Mouse (Mus musculus) telencephalon, adult 2 months (tissue): Measurements from ENCODE around the gene Fbxo21.

Source experiments
- DNase-seq: peaks from one replicate; pipeline ENCODE4 v3.0.0-alpha.2; 2011; ENCODE audit warnings: low read depth, low spot score

Gene Fbxo21

GRCm38 (mm10) chr5:117976657-117977500 is at the start of gene Fbxo21:
Fbxo21 (plus strand) TSS chr5:117976730.
- DNase-seq, result peak; percentile 89

- no peak for DNase-seq
Measured at GRCm38 (mm10) chr5:117928553-117928952, 48.0 kb upstream of the Fbxo21 start.

DNA sequence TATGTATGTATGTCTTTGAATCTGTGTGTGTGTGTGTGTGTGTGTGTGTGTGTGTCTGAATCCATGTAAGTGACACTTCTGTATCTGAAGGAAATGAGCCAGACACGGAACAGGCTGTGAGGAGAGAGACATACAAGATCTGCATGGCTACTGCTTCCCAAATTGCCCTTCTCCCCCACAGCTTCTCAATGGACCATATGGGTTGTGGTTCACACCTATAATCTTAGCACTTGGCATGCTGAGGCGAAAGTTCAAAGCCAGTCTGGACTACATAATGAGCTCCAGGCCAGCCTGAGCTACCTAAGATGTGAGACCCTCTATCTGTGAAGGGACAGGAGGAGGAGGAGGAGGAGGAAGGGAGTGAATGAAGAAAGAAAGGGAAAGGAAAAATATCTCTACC is 44.3 kb upstream of the Fbxo21 start:
- peak; percentile 22 for DNase-seq

GRCm38 (mm10) chr5:117932862-117933261 is 43.7 kb upstream of the Fbxo21 start:
- DNase-seq, result peak; percentile 53

GRCm38 (mm10) chr5:117936346-117936745 is 40.2 kb upstream of the Fbxo21 start:
- no peak for DNase-seq

- no peak for DNase-seq
Measured at GRCm38 (mm10) chr5:117937186-117937585, 39.3 kb upstream of the Fbxo21 start.

DNA sequence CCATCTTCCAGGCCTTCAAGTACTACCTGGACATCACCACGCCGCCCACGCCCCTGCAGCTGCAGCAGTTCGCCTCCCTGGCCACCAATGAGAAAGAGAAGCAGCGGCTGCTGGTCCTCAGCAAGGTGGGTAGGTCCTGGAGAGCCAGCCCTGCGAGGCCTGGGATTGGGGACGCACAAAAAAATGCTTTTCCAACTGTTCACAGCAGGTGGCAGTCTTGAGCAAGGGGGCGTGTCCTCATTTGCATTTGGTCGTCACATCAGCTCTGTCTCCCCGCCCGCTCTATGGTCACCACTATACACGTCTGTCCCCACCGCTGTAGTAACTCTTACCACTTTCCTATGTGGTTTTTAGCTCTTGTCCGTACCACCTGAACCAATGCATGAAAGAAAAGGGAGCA is 38.3 kb upstream of the Fbxo21 start:
- DNase-seq, result no peak

- peak; percentile 47 for DNase-seq
Measured at GRCm38 (mm10) chr5:117939402-117939801, 37.1 kb upstream of the Fbxo21 start.

GRCm38 (mm10) chr5:117941552-117941951 is 35.0 kb upstream of the Fbxo21 start:
- DNase-seq, result no peak

- DNase-seq, result peak; percentile 19
Measured at GRCm38 (mm10) chr5:117946605-117947004, 29.9 kb upstream of the Fbxo21 start.

- no peak for DNase-seq
Measured at GRCm38 (mm10) chr5:117949393-117949792, 27.1 kb upstream of the Fbxo21 start.

DNA sequence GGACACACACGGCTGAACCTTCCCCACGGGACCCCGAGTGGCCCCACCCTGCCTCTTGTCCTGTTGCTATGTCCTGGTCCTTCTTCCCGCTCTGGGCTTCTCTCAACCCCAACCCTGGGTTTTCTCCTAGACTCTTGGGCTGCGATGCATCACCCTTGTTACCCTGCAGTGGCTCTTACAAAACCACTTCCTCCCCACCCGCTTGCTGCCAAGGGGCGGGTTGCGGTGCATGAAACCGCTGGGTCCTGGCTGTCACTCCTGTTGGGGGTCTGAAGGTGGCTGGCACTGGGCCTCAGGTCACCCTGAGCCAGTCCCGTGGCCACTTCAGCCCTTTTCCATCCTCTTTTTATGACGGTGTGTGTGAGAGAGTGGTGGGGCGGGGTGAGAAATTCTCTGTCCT is 22.6 kb upstream of the Fbxo21 start:
- no peak for DNase-seq

DNA sequence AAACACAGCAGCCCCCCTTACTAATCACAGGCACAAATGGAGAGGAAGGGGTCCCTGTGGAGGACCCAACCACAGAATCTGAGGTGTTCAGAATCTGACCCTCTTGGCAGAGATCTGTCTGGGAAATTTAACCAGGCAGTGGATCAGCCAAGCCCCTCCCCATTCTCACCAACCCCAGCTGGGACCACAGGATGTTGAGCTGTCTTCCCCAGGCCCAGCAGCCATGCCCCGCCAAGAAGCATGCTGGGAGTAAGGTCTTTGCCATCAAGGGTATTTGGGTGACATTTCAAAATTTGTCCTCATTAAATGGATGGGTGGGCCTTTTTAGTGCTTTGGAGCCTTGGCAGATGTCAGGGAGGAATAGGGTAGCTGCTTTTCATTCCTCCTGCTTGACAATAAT is 22.1 kb upstream of the Fbxo21 start:
- DNase-seq, result no peak

DNA sequence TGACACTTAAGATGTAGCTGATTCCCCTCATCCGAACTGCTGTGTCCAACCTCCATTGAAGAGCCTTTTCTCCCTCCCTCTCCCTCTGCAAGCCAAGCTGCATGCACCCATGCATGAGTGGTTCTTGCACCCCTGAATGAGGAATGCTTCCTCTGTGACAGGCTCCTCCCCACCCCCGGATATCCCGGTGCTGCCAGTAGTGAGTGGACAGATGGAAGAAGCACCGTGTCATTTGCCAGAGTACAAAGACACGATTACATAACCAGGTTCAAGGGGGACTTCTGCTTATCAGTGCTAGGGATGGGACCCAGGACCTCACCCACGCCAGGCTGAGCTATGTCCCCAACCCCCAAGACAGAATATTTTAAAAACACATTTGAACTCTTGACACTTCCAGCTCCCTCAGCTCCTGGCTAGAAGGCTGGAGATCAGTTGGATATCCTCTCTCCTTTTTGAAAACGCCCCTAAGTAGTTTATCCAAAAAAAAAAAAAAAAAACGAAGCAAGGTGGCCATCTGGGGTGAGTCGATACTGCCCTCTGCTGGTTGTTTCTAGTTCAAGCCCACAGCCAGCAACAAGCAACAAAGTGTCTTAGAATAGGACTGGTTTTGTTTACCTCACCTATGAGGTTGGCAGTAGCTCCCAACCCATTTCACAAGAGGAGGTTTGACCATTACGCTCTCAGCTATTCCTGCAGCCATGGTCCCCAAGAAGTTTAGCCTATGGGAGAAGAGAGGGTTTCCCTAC is 20.7 kb upstream of the Fbxo21 start:
- DNase-seq, result no peak

GRCm38 (mm10) chr5:117964750-117965149 is 11.8 kb upstream of the Fbxo21 start:
- DNase-seq, result no peak

DNA sequence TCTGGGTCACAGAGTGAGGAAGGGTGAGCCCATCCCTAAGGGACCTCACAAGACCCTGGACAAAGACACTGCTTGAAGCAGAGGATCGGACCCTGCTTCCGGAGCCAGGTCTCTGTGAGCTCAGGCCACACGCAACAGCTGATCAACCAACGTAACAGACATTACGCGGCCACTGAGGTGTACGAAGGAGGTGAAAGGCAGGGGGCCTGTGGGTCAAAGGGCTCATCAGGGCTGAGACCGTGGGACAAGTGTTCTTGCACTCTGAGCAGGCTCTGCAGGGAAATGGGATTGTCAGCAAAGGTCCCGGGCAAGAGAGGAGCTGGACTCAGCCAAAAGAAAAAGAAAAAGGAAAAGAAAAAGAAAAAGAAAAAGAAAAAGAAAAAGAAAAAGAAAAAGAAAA is 9.6 kb upstream of the Fbxo21 start:
- no peak for DNase-seq

DNA sequence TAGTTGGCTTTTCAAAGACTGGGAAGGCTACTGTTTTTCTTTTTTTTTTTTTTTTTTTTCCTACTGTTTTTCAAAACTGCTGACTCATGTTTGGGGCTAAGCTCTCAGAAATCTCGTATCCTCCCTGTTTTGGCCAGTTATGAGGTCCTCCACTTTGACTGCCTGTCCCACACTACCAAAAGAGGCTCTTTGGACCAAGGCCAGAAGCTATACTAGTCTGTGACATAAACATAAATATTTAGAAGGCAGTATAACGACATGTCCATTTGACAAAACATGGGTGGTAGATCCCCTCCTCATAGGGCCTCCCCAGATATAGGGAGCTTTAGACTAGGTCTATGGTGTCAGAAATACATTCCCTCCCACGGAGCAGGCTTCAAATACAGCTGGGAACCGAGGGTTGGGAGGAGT is 8.9 kb upstream of the Fbxo21 start:
- no peak for DNase-seq

DNA sequence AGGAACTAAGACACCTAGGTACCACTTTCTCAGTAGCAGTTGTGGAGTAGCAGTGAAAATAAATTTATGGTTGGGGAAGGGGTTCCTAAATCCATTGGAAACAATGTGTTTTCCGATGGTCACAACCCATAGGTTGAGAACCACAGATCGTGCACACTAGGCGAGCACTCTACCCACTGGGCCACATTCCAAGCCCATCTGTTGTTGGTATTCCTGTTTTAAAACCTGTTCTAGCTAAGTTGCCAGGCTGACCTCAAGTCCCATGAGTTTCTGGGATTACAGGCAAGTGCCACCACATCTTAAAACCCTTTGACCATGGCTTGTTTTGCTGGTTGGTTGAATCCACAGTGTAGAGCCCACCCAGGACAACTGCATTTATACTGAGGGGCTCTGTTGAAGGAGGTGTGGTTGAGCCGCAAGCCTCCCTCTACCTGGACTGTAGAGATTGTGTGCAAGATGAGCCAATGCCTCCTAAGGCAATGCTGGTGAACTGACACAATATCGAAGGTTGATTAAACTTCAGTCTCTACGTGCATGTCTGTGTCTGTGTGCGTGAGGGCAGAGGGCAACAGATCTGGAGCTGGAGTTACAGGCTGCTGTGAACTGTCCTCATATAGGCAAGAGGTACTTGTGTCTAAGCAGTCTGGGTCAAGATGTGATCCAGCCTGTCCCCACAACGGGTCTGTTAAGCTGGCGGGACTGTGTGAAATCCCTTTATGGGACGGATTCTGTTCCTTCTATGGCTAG is 6.7 kb upstream of the Fbxo21 start:
- no peak for DNase-seq

GRCm38 (mm10) chr5:117976263-117976656 is 270 bp upstream of the Fbxo21 start:
- DNase-seq, result no peak

GRCm38 (mm10) chr5:117977501-117978158 is 1.1 kb downstream of the Fbxo21 start:
- no peak for DNase-seq

DNA sequence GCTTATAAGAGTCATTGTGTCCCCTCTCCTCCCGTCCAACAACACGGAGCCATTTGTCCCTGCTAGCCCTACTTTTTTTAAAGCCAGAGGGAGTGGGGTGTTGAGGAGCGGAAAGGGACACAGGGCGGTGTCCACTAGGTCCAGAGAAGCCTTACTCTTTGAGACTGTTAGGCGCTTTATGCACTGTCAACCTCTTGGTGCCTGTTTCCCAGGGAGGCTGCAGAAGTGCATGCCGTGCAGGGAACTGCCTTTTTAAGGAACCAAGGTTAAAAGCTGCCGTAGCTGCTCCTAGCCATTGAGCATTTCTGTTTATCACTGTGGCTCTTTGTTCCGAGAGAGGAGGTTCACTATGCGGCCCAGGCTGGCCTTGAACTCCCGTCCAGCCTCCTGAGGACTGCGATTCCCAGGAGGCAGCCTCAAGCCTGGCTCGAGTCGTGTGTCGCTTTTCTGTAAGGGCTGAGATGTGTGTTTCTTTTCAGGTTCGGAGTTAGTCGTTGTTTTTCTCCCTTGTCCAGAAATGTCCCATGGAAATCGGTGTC is 1.7 kb downstream of the Fbxo21 start:
- DNase-seq, result no peak
